Mouse (Mus musculus): ENCODE data around the gene Pus1. TPM values are rescaled to one million over a fixed set of nuclear protein-coding genes. Genes with fewer than 3 reads are reported as not detected.
"Not testable (repeated sequence)": the region's sequence is repeated elsewhere in the genome, so short reads cannot be mapped to it uniquely, and the experiment has no call there.

Pus1 gene
- polyA plus RNA-seq, 2 experiments from 2014 or later: 20.6 to 24.6 TPM

GRCm38 (mm10) chr5:110780761-110781528 lies 486 bp upstream of the Pus1 start:
- no peak for ATAC-seq

GRCm38 (mm10) chr5:110779276-110779997 lies 1.0 kb downstream of the Pus1 start:
- no peak for ATAC-seq

- ATAC-seq: no peak
Observed at GRCm38 (mm10) chr5:110778263-110778662, 2.2 kb downstream of the Pus1 start.

- ATAC-seq: no peak
Observed at GRCm38 (mm10) chr5:110776141-110776540, 4.3 kb downstream of the Pus1 start.

GRCm38 (mm10) chr5:110774511-110774910 lies 5.9 kb downstream of the Pus1 start:
- no peak for ATAC-seq

- ATAC-seq: not testable (repeated sequence)
Observed at GRCm38 (mm10) chr5:110772945-110773344, 7.5 kb downstream of the Pus1 start.

- ATAC-seq: peak; percentile 92
Observed at GRCm38 (mm10) chr5:110770448-110771158, 9.9 kb downstream of the Pus1 start, which contains the start of gene Ep400. TSS of gene Ep400 (minus strand) at chr5:110770717.

GRCm38 (mm10) chr5:110770031-110770445 lies 10.4 kb downstream of the Pus1 start:
- ATAC-seq: no peak

GRCm38 (mm10) chr5:110769272-110769671 lies 11.2 kb downstream of the Pus1 start:
- ATAC-seq: no peak

GRCm38 (mm10) chr5:110763890-110764289 lies 16.6 kb downstream of the Pus1 start:
- ATAC-seq: no peak

- ATAC-seq: no peak
Observed at GRCm38 (mm10) chr5:110745021-110745420, 35.4 kb downstream of the Pus1 start.

- ATAC-seq: no peak
Observed at GRCm38 (mm10) chr5:110739496-110740275, 40.8 kb downstream of the Pus1 start.

GRCm38 (mm10) chr5:110735606-110736005 lies 44.9 kb downstream of the Pus1 start:
- no peak for ATAC-seq

- ATAC-seq: no peak
Observed at GRCm38 (mm10) chr5:110733231-110733823, 47.1 kb downstream of the Pus1 start.

- ATAC-seq: no peak
Observed at GRCm38 (mm10) chr5:110731227-110731626, 49.2 kb downstream of the Pus1 start.

- no peak for ATAC-seq
Observed at GRCm38 (mm10) chr5:110727850-110728249, 52.6 kb downstream of the Pus1 start.

Other genes with a start within 250 kb of the Pus1 start
- 1 to 10 TPM; 4.0 to 7.2 TPM for gene Galnt9, start 236.3 kb downstream of the Pus1 start, polyA plus RNA-seq (2017; shearing (Covaris generic))
- 10 to 100 TPM; 32.5 to 62.9 TPM for gene Noc4l, start 127.2 kb downstream of the Pus1 start, polyA plus RNA-seq (2017; shearing (Covaris generic))
- 1 to 10 TPM; 4.3 to 6.3 TPM for gene Ddx51, start 127.2 kb downstream of the Pus1 start, polyA plus RNA-seq (2017; shearing (Covaris generic))
- 10 to 100 TPM; 64.5 to 99.0 TPM for gene Ep400, start 9.9 kb downstream of the Pus1 start, polyA plus RNA-seq (2017; shearing (Covaris generic))
- gene Ulk1, start 29.4 kb upstream of the Pus1 start, polyA plus RNA-seq (2017; shearing (Covaris generic)): 10 to 100 TPM; 10.4 to 15.7 TPM
- gene Hscb, start 59.1 kb upstream of the Pus1 start, polyA plus RNA-seq (2017; shearing (Covaris generic)): 10 to 100 TPM; 42.4 to 43.5 TPM
- gene Chek2, start 59.3 kb upstream of the Pus1 start, polyA plus RNA-seq (2017; shearing (Covaris generic)): 1 to 10 TPM; 4.1 to 4.4 TPM
- 1 to 10 TPM; 4.1 to 4.4 TPM for gene Ttc28, start 99.1 kb upstream of the Pus1 start, polyA plus RNA-seq (2017; shearing (Covaris generic))